Comparison of ENCODE assay signal across 21 mouse cellular contexts in genomic region chr1:151113199-151113598, GRCm38 (mm10).
A peak's percentile ranks its signal among the peaks of the same experiment; 100 is the strongest.
DNase-seq lines count a peak whose midpoint lies in the region; ATAC-seq and TF ChIP-seq lines count a peak whose summit lies in the region.
"Had no signal": no experiment of that assay in that cellular context is flagged by ENCODE, and none has a peak within 500 bp of the region (broad histone marks: within the 10 kb centered on the region; RNA-seq: fewer than 3 reads in every experiment).

No protein-coding gene starts in this region.

- no peak overlapping the region for H3K4me3 ChIP-seq in lung, postnatal 0 days (ENCODE audit: low read depth, low read length)
- H3K4me3 ChIP-seq in liver, embryonic 13.5 days (replicated peaks) = no peak overlapping the region
- H3K4me3 ChIP-seq in small intestine, adult 2 months (ENCODE audit: low read depth, low read length) = no peak overlapping the region
- H3K4me3 ChIP-seq: embryonic facial prominence, embryonic 13.5 days; gastrocnemius, adult 2 months; heart, adult 2 months; hindbrain, embryonic 13.5 days; midbrain, embryonic 10.5 days had no signal

- peak; percentile 39 for DNase-seq in lung, postnatal 0 days (ENCODE audit: low spot score)
- DNase-seq in lung, postnatal 4 days = no peak
- no peak for DNase-seq in liver, embryonic 13.5 days
- no peak for DNase-seq in gastrocnemius, postnatal 14 days
- no peak for DNase-seq in frontal cortex, postnatal 10 days (ENCODE audit: low spot score in 2 of 2)
- DNase-seq: cerebellum, adult 2 months; gastrocnemius, adult 2 months; heart, adult 2 months; kidney, adult 2 months; kidney, postnatal 14 days; lung, adult 18-20 months; retina, postnatal 1 day; thymus, adult 18-20 months; thymus, postnatal 4 days had no signal

- no peak for TF ChIP-seq POLR2A in small intestine, adult 2 months (IDR thresholded peaks at IDR 0.05; ENCODE audit: low read depth, low read length)

- 0 out of 2 replicates have a peak, but pooled peaks have one; percentile 11 for TF ChIP-seq EP300 in lung, postnatal 0 days (IDR thresholded peaks at IDR 0.05)

- H3K9me3 ChIP-seq in lung, postnatal 0 days (ENCODE audit: low read length) = no peaks in the 10 kb centered on the region
- H3K9me3 ChIP-seq in liver, embryonic 13.5 days (replicated peaks) = no peaks in the 10 kb centered on the region
- H3K9me3 ChIP-seq: embryonic facial prominence, embryonic 13.5 days; hindbrain, embryonic 13.5 days; midbrain, embryonic 10.5 days had no signal

- H3K9ac ChIP-seq in lung, postnatal 0 days (replicated peaks; ENCODE audit: low read depth) = no peak overlapping the region
- 0 out of 2 replicates have a peak overlapping the region, but pooled peaks have one; percentile 8 for H3K9ac ChIP-seq in liver, embryonic 13.5 days
- H3K9ac ChIP-seq: embryonic facial prominence, embryonic 13.5 days; hindbrain, embryonic 13.5 days had no signal

- no peaks in the 10 kb centered on the region for H3K27me3 ChIP-seq in lung, postnatal 0 days (replicated peaks; ENCODE audit: insufficient read depth, low read length)
- H3K27me3 ChIP-seq in liver, embryonic 13.5 days = peaks cover 13% of the 10 kb centered on the region; the same call in 1 of the 2 replicates
- no peaks in the 10 kb centered on the region for H3K27me3 ChIP-seq in small intestine, adult 2 months (ENCODE audit: control insufficient read depth, insufficient read depth, low read length)
- H3K27me3 ChIP-seq: embryonic facial prominence, embryonic 13.5 days; hindbrain, embryonic 13.5 days; Patski had no signal

- intact Hi-C loops in gastrocnemius, postnatal 14 days (cut with DNase I; ENCODE audit: low total_unique reads) = no loop called here

- no peak overlapping the region for H3K4me2 ChIP-seq in lung, postnatal 0 days (replicated peaks; ENCODE audit: low read depth, low read length)
- no peak overlapping the region for H3K4me2 ChIP-seq in liver, embryonic 13.5 days
- H3K4me2 ChIP-seq: embryonic facial prominence, embryonic 13.5 days; hindbrain, embryonic 13.5 days had no signal

- peak; percentile 37; the same call in 1 of the 2 replicates for ATAC-seq in lung, postnatal 0 days
- peak; percentile 90 for ATAC-seq in erythroblast, adult 5-6 weeks (replicated peaks; ENCODE audit: low FRiP score, poor library complexity, severe bottlenecking)
- peak; percentile 92 for ATAC-seq in liver, embryonic 13.5 days (ENCODE audit: low read depth)
- ATAC-seq: inflammation-experienced regulatory T-cells, adult 6 months; Patski had no signal

- no peak overlapping the region for H3K27ac ChIP-seq in lung, postnatal 0 days (ENCODE audit: low read length)
- peak overlapping the region; percentile 69 for H3K27ac ChIP-seq in liver, embryonic 13.5 days
- H3K27ac ChIP-seq in small intestine, adult 2 months (ENCODE audit: insufficient read depth, low read depth, low read length) = 0 out of 2 replicates have a peak overlapping the region, but pooled peaks have one; percentile 16
- H3K27ac ChIP-seq: embryonic facial prominence, embryonic 13.5 days; gastrocnemius, adult 2 months; heart, adult 2 months; hindbrain, embryonic 13.5 days; midbrain, embryonic 10.5 days had no signal

- no peak for TF ChIP-seq CTCF in lung, postnatal 0 days (IDR thresholded peaks at IDR 0.05)
- TF ChIP-seq CTCF in small intestine, adult 2 months (IDR thresholded peaks at IDR 0.05; ENCODE audit: extremely low read depth, insufficient read length, insufficient replicate concordance, low read depth, low read length) = no peak

- H3K36me3 ChIP-seq in lung, postnatal 0 days (ENCODE audit: insufficient read depth, low read length) = no peaks in the 10 kb centered on the region
- no peaks in the 10 kb centered on the region for H3K36me3 ChIP-seq in liver, embryonic 13.5 days
- H3K36me3 ChIP-seq in small intestine, adult 2 months (ENCODE audit: control insufficient read depth, insufficient read depth, low read length) = no peaks in the 10 kb centered on the region
- H3K36me3 ChIP-seq: embryonic facial prominence, embryonic 13.5 days; hindbrain, embryonic 13.5 days; midbrain, embryonic 10.5 days had no signal

- 61% methylated on average over 2 of the region's 2 CpGs for WGBS in lung, postnatal 0 days
- WGBS in liver, embryonic 13.5 days (ENCODE audit: insufficient replicate concordance) = 56% methylated on average over 2 of the region's 2 CpGs
- 60% methylated on average over 2 of the region's 2 CpGs for WGBS in small intestine, adult 2 months

- H3K4me1 ChIP-seq in lung, postnatal 0 days (ENCODE audit: insufficient read depth, low read depth, low read length) = no peaks in the 10 kb centered on the region
- H3K4me1 ChIP-seq in liver, embryonic 13.5 days (replicated peaks) = peaks cover 21% of the 10 kb centered on the region
- peaks cover 7% of the 10 kb centered on the region; the same call in 1 of the 2 replicates for H3K4me1 ChIP-seq in small intestine, adult 2 months (ENCODE audit: control insufficient read depth, insufficient read depth, insufficient read length, low read length)
- H3K4me1 ChIP-seq: hindbrain, embryonic 13.5 days had no signal

Comparison
In these comparisons a context has a peak if more than half of its experiments do, and no peak if none do; other contexts are left out.
1. ATAC-seq: peak in every context shown above with its lines; median percentile 92 in liver, embryonic 13.5 days; 90 in erythroblast, adult 5-6 weeks; 37 in lung, postnatal 0 days.